Mouse (Mus musculus): Measurements from ENCODE around the gene Mcoln3.

- no peak for TF ChIP-seq POLR2A (IDR thresholded peaks at IDR 0.05; ENCODE audit: insufficient read length, low read depth)
- no peak for TF ChIP-seq USF1 (IDR thresholded peaks at IDR 0.05; ENCODE audit: low read depth)
- no peak for TF ChIP-seq E2F4 (IDR thresholded peaks at IDR 0.05; ENCODE audit: insufficient read depth)
- no peak for TF ChIP-seq MAX (IDR thresholded peaks at IDR 0.05; ENCODE audit: low read depth)
- TF ChIP-seq MYOG (IDR thresholded peaks at IDR 0.05; ENCODE audit: control insufficient read depth in 1 of 3, insufficient read depth in 1 of 3, insufficient read length in 2 of 3, low read depth in 2 of 3), result no peak
- TF ChIP-seq TCF12 (IDR thresholded peaks at IDR 0.05; ENCODE audit: insufficient read depth, poor library complexity, severe bottlenecking), result no peak
- TF ChIP-seq POLR2AphosphoS2 (IDR thresholded peaks at IDR 0.05; ENCODE audit: insufficient read length, low read depth), result no peak
- no peak for TF ChIP-seq MYOD1 (IDR thresholded peaks at IDR 0.05; ENCODE audit: control insufficient read depth in 1 of 3, insufficient read length in 2 of 3, low read depth in 2 of 3)
- TF ChIP-seq SRF (IDR thresholded peaks at IDR 0.05; ENCODE audit: control insufficient read depth, insufficient read length, low read depth), result no peak
- no peak for TF ChIP-seq CEBPB (IDR thresholded peaks at IDR 0.05; ENCODE audit: insufficient read depth, poor library complexity, severe bottlenecking)
- TF ChIP-seq TCF3 (IDR thresholded peaks at IDR 0.05; ENCODE audit: insufficient read length, low read depth), result no peak
Observed at GRCm38 (mm10) chr3:146096986-146097385, 20.3 kb upstream of the Mcoln3 start.
